ENCODE assay signal across 17 mouse cellular contexts in genomic region chr4:131070566-131070965, GRCm38 (mm10).
"Had no signal": no experiment of that assay in that cellular context is flagged by ENCODE, and none has a peak within 500 bp of the region (broad histone marks: within the 10 kb centered on the region; RNA-seq: fewer than 3 reads in every experiment).

No protein-coding gene starts in this region.

- H3K4me1 ChIP-seq: lung, embryonic 15.5 days; megakaryocyte, embryonic 14.5 days; stomach, embryonic 15.5 days had no signal

- H3K36me3 ChIP-seq: lung, embryonic 15.5 days; midbrain, embryonic 13.5 days; midbrain, embryonic 15.5 days; neural tube, embryonic 12.5 days; stomach, embryonic 15.5 days had no signal

- H3K9me3 ChIP-seq: lung, embryonic 15.5 days; megakaryocyte, embryonic 14.5 days; midbrain, embryonic 13.5 days; midbrain, embryonic 15.5 days; neural tube, embryonic 12.5 days; stomach, embryonic 15.5 days had no signal

- H3K4me2 ChIP-seq: lung, embryonic 15.5 days; midbrain, embryonic 11.5 days; midbrain, embryonic 13.5 days; midbrain, embryonic 15.5 days; neural tube, embryonic 12.5 days; stomach, embryonic 15.5 days had no signal

- ATAC-seq: lung, postnatal 0 days; midbrain, embryonic 13.5 days; midbrain, embryonic 15.5 days had no signal

- H3K27ac ChIP-seq: lung, embryonic 15.5 days; macrophage; midbrain, embryonic 13.5 days; midbrain, embryonic 15.5 days; neural tube, embryonic 12.5 days; stomach, embryonic 15.5 days; stomach, postnatal 0 days had no signal

- H3K27me3 ChIP-seq: lung, embryonic 15.5 days; midbrain, embryonic 15.5 days; neural tube, embryonic 12.5 days; stomach, embryonic 15.5 days had no signal

- H3K4me3 ChIP-seq: lung, embryonic 15.5 days; megakaryocyte, embryonic 14.5 days; midbrain, embryonic 13.5 days; midbrain, embryonic 15.5 days; neural tube, embryonic 12.5 days; stomach, embryonic 15.5 days had no signal

- H3K9ac ChIP-seq: lung, embryonic 15.5 days; midbrain, embryonic 13.5 days; midbrain, embryonic 15.5 days; neural tube, embryonic 12.5 days; stomach, embryonic 15.5 days had no signal

- DNase-seq: lung, adult 2 months; lung, postnatal 14 days; lung, postnatal 36 days; right cerebral cortex, postnatal 14 days; thymus, adult 2 months; thymus, postnatal 25 days; thymus, postnatal 4 days had no signal
